ENCODE assay signal across 25 mouse cellular contexts in the genomic region with DNA sequence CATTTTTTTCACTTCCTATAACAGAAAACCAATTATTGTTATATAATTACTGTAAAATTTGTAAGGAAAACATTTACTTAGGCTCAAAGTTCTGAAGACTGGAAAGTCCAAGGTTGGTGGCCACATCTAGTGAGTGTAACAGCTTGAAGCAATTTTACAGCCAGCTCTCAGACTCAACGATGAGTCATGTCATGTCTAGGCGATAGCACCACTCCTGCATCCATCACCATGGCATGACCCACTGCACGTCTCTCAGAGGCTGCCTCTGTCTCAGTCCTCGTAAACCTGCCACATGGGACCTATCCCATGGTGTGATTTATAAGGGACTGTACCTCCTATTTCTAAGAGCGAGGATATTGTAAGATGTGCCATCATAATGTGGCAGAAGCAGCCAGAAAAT. TPM values are rescaled to one million over a fixed set of nuclear protein-coding genes. Genes with fewer than 3 reads are reported as not detected.
"Had no signal": no experiment of that assay in that cellular context is flagged by ENCODE, and none has a peak within 500 bp of the region (broad histone marks: within the 10 kb centered on the region; RNA-seq: fewer than 3 reads in every experiment).

No protein-coding gene starts in this region.

- H3K27ac ChIP-seq: liver, embryonic 13.5 days; liver, embryonic 15.5 days; lung, embryonic 15.5 days; macrophage; midbrain, embryonic 10.5 days; midbrain, embryonic 12.5 days had no signal

- H3K4me3 ChIP-seq: liver, embryonic 13.5 days; liver, embryonic 15.5 days; lung, embryonic 15.5 days; megakaryocyte, embryonic 14.5 days; midbrain, embryonic 10.5 days; midbrain, embryonic 12.5 days had no signal

- H3K27me3 ChIP-seq: liver, embryonic 13.5 days; liver, embryonic 15.5 days; lung, embryonic 15.5 days; midbrain, embryonic 12.5 days had no signal

- DNase-seq: liver, embryonic 13.5 days; liver, postnatal 0 days; lung, adult 2 months; lung, postnatal 14 days; lung, postnatal 36 days; midbrain, embryonic 14.5 days; retina, postnatal 1 day; right cerebral cortex, adult 18-20 months; right cerebral cortex, postnatal 25 days; right cerebral cortex, postnatal 4 days; spleen, adult 18-20 months; thymus, adult 2 months; thymus, postnatal 25 days; thymus, postnatal 4 days had no signal

- H3K9me3 ChIP-seq: liver, embryonic 13.5 days; liver, embryonic 15.5 days; lung, embryonic 15.5 days; megakaryocyte, embryonic 14.5 days; midbrain, embryonic 10.5 days; midbrain, embryonic 12.5 days had no signal

- H3K9ac ChIP-seq: liver, embryonic 13.5 days; liver, embryonic 15.5 days; liver, postnatal 0 days; lung, embryonic 15.5 days; midbrain, embryonic 12.5 days had no signal

- ATAC-seq: liver, postnatal 0 days; lung, postnatal 0 days; midbrain, embryonic 16.5 days had no signal

- H3K4me1 ChIP-seq: liver, embryonic 13.5 days; liver, embryonic 15.5 days; lung, embryonic 15.5 days; midbrain, embryonic 10.5 days; midbrain, embryonic 12.5 days had no signal

- H3K4me2 ChIP-seq: liver, embryonic 13.5 days; liver, embryonic 15.5 days; lung, embryonic 15.5 days; midbrain, embryonic 12.5 days had no signal

- H3K36me3 ChIP-seq: liver, embryonic 13.5 days; liver, embryonic 15.5 days; lung, embryonic 15.5 days; midbrain, embryonic 10.5 days; midbrain, embryonic 12.5 days had no signal

RNA-seq across cellular contexts. Expression of gene Teddm3, which starts 37.7 kb away (rescaled TPM):
- polyA plus RNA-seq: liver, embryonic 13.5 days; liver, embryonic 15.5 days; liver, postnatal 0 days; lung, embryonic 15.5 days; lung, postnatal 0 days; macrophage; midbrain, embryonic 10.5 days; midbrain, embryonic 12.5 days; midbrain, embryonic 14.5 days; midbrain, embryonic 16.5 days; neural tube, embryonic 11.5 days; small intestine, adult 2 months; urinary bladder, adult 2 months had no signal
